ENCODE assay signal across 8 mouse cellular contexts in the genomic region with DNA sequence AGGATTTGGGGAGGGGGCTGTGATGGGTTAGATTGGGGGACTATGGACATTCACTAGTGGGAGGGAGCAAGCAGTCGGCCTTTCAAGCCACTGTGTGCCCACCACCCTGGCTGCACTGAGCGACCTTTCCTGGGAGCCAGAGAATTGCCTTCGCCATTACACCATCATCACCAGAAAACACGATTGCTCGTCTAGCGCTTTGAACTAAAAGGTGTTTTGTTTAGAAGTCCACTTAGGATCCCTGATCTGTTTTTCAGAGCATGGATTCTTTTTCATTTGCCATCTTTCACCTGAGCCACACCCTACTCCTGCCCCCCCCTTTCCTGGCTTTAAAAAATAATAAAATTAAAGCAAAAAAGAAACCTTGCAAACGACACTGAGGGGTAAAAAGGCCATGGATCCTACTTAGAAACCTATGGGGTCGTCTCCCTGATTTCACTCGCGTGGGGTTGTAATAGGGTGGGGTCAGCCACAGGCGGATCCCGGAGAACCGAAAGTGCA. TPM values are rescaled to one million over a fixed set of nuclear protein-coding genes. Genes with fewer than 3 reads are reported as not detected.
DNase-seq lines count a peak whose midpoint lies in the region; ATAC-seq and TF ChIP-seq lines count a peak whose summit lies in the region.

No protein-coding gene starts in this region.

- peak overlapping the region; percentile 95 for H3K27ac ChIP-seq in bone marrow macrophage, adult 2 months (ENCODE audit: insufficient read depth, low read depth, low read length)
- peak overlapping the region; percentile 99 for H3K27ac ChIP-seq in hindbrain, embryonic 11.5 days (ENCODE audit: low read depth, low read length)

- peaks cover 18% of the 10 kb centered on the region for H3K4me1 ChIP-seq in bone marrow macrophage, adult 2 months (ENCODE audit: control insufficient read depth, insufficient read depth, low read length)
- H3K4me1 ChIP-seq in hindbrain, embryonic 11.5 days (replicated peaks; ENCODE audit: control insufficient read depth, insufficient read depth, low read length): peaks cover 6% of the 10 kb centered on the region; the same call in 1 of the 2 replicates

- peak; percentile 25 for ATAC-seq in hindbrain, embryonic 11.5 days (ENCODE audit: low FRiP score)

- no peaks in the 10 kb centered on the region for H3K36me3 ChIP-seq in hindbrain, embryonic 11.5 days (ENCODE audit: control insufficient read depth, insufficient read depth, low read length)

- peak overlapping the region; percentile 97 for H3K4me2 ChIP-seq in hindbrain, embryonic 11.5 days (replicated peaks; ENCODE audit: low read depth, low read length)

- TF ChIP-seq POLR2A in bone marrow macrophage, adult 2 months (IDR thresholded peaks at IDR 0.05; ENCODE audit: borderline replicate concordance, low read depth, low read length): no peak

- H3K9ac ChIP-seq in hindbrain, embryonic 11.5 days (ENCODE audit: low read depth, low read length): peak overlapping the region; percentile 90

- WGBS in hindbrain, embryonic 11.5 days: under 1% methylated on average over 13 of the region's 13 CpGs

- H3K9me3 ChIP-seq in hindbrain, embryonic 11.5 days (ENCODE audit: control insufficient read depth, low read length): no peaks in the 10 kb centered on the region

- H3K27me3 ChIP-seq in hindbrain, embryonic 11.5 days (ENCODE audit: control insufficient read depth, insufficient read depth, low read length): no peaks in the 10 kb centered on the region

- DNase-seq in kidney, adult 11 months: peak; percentile 23
- DNase-seq in kidney, adult 18-20 months: no peak
- DNase-seq in hindbrain, embryonic 11.5 days (ENCODE audit: low spot score): peak; percentile 71
- DNase-seq in lung, postnatal 36 days: peak; percentile 22
- DNase-seq in thymus, postnatal 4 days: no peak
- no peak for DNase-seq in ovary, postnatal 10 days (ENCODE audit: low spot score)
- DNase-seq in urinary bladder, postnatal 4 days (ENCODE audit: low spot score in 2 of 2): no peak

- TF ChIP-seq CTCF in bone marrow macrophage, adult 2 months (IDR thresholded peaks at IDR 0.05; ENCODE audit: low read depth, low read length): no peak

- H3K4me3 ChIP-seq in bone marrow macrophage, adult 2 months (ENCODE audit: insufficient read depth, low read length): peak overlapping the region; percentile 81
- peak overlapping the region; percentile 55 for H3K4me3 ChIP-seq in hindbrain, embryonic 11.5 days (ENCODE audit: low read depth, low read length)

RNA-seq across cellular contexts. Expression of a gene that starts 7.4 kb away (rescaled TPM):
- 84.8 and 88.6 TPM in 2 replicates for polyA plus RNA-seq in bone marrow macrophage, adult 2 months (2012; ENCODE audit: insufficient read depth, insufficient read length, missing spikeins)
- 23.9 and 24.1 TPM in 2 replicates for polyA plus RNA-seq in hindbrain, embryonic 11.5 days (2014; fragmentation: Nextera tagmentation; extraction: Ambion mirVana)

RNA-seq across cellular contexts. Expression of a gene that starts 29.3 kb away (rescaled TPM):
- polyA plus RNA-seq in bone marrow macrophage, adult 2 months (2012; ENCODE audit: insufficient read depth, insufficient read length, missing spikeins): 6.6 and 7.3 TPM in 2 replicates
- polyA plus RNA-seq in hindbrain, embryonic 11.5 days (2014; fragmentation: Nextera tagmentation; extraction: Ambion mirVana): 27.7 and 29.4 TPM in 2 replicates

RNA-seq across cellular contexts. Expression of a gene that starts 53.9 kb away (rescaled TPM):
- 0.29 and 0.36 TPM in 2 replicates for polyA plus RNA-seq in bone marrow macrophage, adult 2 months (2012; ENCODE audit: insufficient read depth, insufficient read length, missing spikeins)
- 3.0 and 3.7 TPM in 2 replicates for polyA plus RNA-seq in hindbrain, embryonic 11.5 days (2014; fragmentation: Nextera tagmentation; extraction: Ambion mirVana)

Comparison
In these comparisons a context has a peak if more than half of its experiments do, and no peak if none do; other contexts are left out.
1. DNase-seq: peak in kidney, adult 11 months (single experiment), hindbrain, embryonic 11.5 days (single experiment) and lung, postnatal 36 days (single experiment); none in kidney, adult 18-20 months (single experiment), thymus, postnatal 4 days (single experiment), ovary, postnatal 10 days (single experiment) and urinary bladder, postnatal 4 days (0 of 2).